In genomic region chr13:9938798-9939485, GRCm38 (mm10) we compare ENCODE assay signal across 11 mouse cellular contexts.
DNase-seq lines count a peak whose midpoint lies in the region; ATAC-seq and TF ChIP-seq lines count a peak whose summit lies in the region.
"Had no signal": no experiment of that assay in that cellular context is flagged by ENCODE, and none has a peak within 500 bp of the region (broad histone marks: within the 10 kb centered on the region; RNA-seq: fewer than 3 reads in every experiment).

No protein-coding gene starts in this region.

- no peak for TF ChIP-seq CTCF in lung, embryonic 14.5 days (IDR thresholded peaks at IDR 0.05; ENCODE audit: low read depth)

- DNase-seq in embryonic facial prominence, embryonic 14.5 days (ENCODE audit: low spot score): peak; percentile 46
- DNase-seq in embryonic facial prominence, embryonic 10.5 days (ENCODE audit: low spot score): no peak
- peak; percentile 53 for DNase-seq in lung, embryonic 14.5 days
- DNase-seq in cerebellum, postnatal 4 days (ENCODE audit: low spot score in 2 of 2): no peak
- no peak for DNase-seq in layer of hippocampus, adult 18-20 months (ENCODE audit: low spot score in 2 of 2)
- no peak for DNase-seq in thymus, postnatal 0 days (ENCODE audit: low spot score)
- DNase-seq: midbrain, embryonic 14.5 days had no signal

- no peaks in the 10 kb centered on the region for H3K36me3 ChIP-seq in embryonic facial prominence, embryonic 14.5 days (ENCODE audit: control insufficient read depth, insufficient read depth, low read length)
- no peaks in the 10 kb centered on the region for H3K36me3 ChIP-seq in embryonic facial prominence, embryonic 10.5 days (replicated peaks)
- H3K36me3 ChIP-seq in megakaryocyte, embryonic 14.5 days (replicated peaks; ENCODE audit: low read length): no peaks in the 10 kb centered on the region
- no peaks in the 10 kb centered on the region for H3K36me3 ChIP-seq in lung, embryonic 14.5 days (ENCODE audit: insufficient read depth)
- H3K36me3 ChIP-seq: forebrain, embryonic 10.5 days; hindbrain, embryonic 13.5 days had no signal

- no peak overlapping the region for H3K4me3 ChIP-seq in embryonic facial prominence, embryonic 14.5 days (ENCODE audit: low read depth, low read length)
- H3K4me3 ChIP-seq in embryonic facial prominence, embryonic 10.5 days: no peak overlapping the region
- H3K4me3 ChIP-seq in megakaryocyte, embryonic 14.5 days (replicated peaks): peak overlapping the region; percentile 38
- H3K4me3 ChIP-seq in lung, embryonic 14.5 days (ENCODE audit: low read depth, low read length): no peak overlapping the region
- H3K4me3 ChIP-seq: forebrain, embryonic 10.5 days; hindbrain, embryonic 13.5 days had no signal

- no peaks in the 10 kb centered on the region for H3K4me1 ChIP-seq in embryonic facial prominence, embryonic 14.5 days (ENCODE audit: control insufficient read depth, insufficient read depth, low read length)
- no peaks in the 10 kb centered on the region for H3K4me1 ChIP-seq in embryonic facial prominence, embryonic 10.5 days
- peaks cover 9% of the 10 kb centered on the region for H3K4me1 ChIP-seq in megakaryocyte, embryonic 14.5 days
- H3K4me1 ChIP-seq in lung, embryonic 14.5 days (ENCODE audit: insufficient read depth): no peaks in the 10 kb centered on the region
- H3K4me1 ChIP-seq: hindbrain, embryonic 13.5 days had no signal

- peak; percentile 33; the same call in 1 of the 2 replicates for ATAC-seq in embryonic facial prominence, embryonic 14.5 days (ENCODE audit: low read depth)
- ATAC-seq in megakaryocyte, adult 5-6 weeks (ENCODE audit: poor library complexity, severe bottlenecking): no peak
- ATAC-seq in lung, embryonic 14.5 days (ENCODE audit: insufficient read depth): peak; percentile 49; the same call in 1 of the 2 replicates

- H3K9ac ChIP-seq in embryonic facial prominence, embryonic 14.5 days (ENCODE audit: low read depth, low read length): no peak overlapping the region
- H3K9ac ChIP-seq in lung, embryonic 14.5 days: no peak overlapping the region
- H3K9ac ChIP-seq: hindbrain, embryonic 13.5 days had no signal

- no peak overlapping the region for H3K27ac ChIP-seq in embryonic facial prominence, embryonic 14.5 days (replicated peaks; ENCODE audit: low read depth, low read length)
- no peak overlapping the region for H3K27ac ChIP-seq in embryonic facial prominence, embryonic 10.5 days (replicated peaks)
- H3K27ac ChIP-seq in lung, embryonic 14.5 days (ENCODE audit: low read depth): 0 out of 2 replicates have a peak overlapping the region, but pooled peaks have one; percentile 8
- H3K27ac ChIP-seq: forebrain, embryonic 10.5 days; hindbrain, embryonic 13.5 days had no signal

- no peaks in the 10 kb centered on the region for H3K9me3 ChIP-seq in embryonic facial prominence, embryonic 14.5 days (ENCODE audit: control insufficient read depth, low read length)
- no peaks in the 10 kb centered on the region for H3K9me3 ChIP-seq in embryonic facial prominence, embryonic 10.5 days
- H3K9me3 ChIP-seq in megakaryocyte, embryonic 14.5 days: no peaks in the 10 kb centered on the region
- H3K9me3 ChIP-seq in lung, embryonic 14.5 days (ENCODE audit: low read depth, low read length): no peaks in the 10 kb centered on the region
- H3K9me3 ChIP-seq: forebrain, embryonic 10.5 days; hindbrain, embryonic 13.5 days had no signal

- H3K4me2 ChIP-seq in embryonic facial prominence, embryonic 14.5 days (ENCODE audit: low read depth, low read length): no peak overlapping the region
- no peak overlapping the region for H3K4me2 ChIP-seq in lung, embryonic 14.5 days
- H3K4me2 ChIP-seq: hindbrain, embryonic 13.5 days had no signal

- 64% methylated on average over 3 of the region's 3 CpGs for WGBS in embryonic facial prominence, embryonic 14.5 days
- WGBS in embryonic facial prominence, embryonic 10.5 days: 74% methylated on average over 3 of the region's 3 CpGs
- WGBS in lung, embryonic 14.5 days: 47% methylated on average over 3 of the region's 3 CpGs

- no peaks in the 10 kb centered on the region for H3K27me3 ChIP-seq in embryonic facial prominence, embryonic 14.5 days (replicated peaks; ENCODE audit: control insufficient read depth, insufficient read depth, low read length)
- H3K27me3 ChIP-seq in embryonic facial prominence, embryonic 10.5 days (replicated peaks; ENCODE audit: low read depth, poor library complexity, severe bottlenecking): no peaks in the 10 kb centered on the region
- no peaks in the 10 kb centered on the region for H3K27me3 ChIP-seq in megakaryocyte, embryonic 14.5 days (replicated peaks)
- H3K27me3 ChIP-seq in lung, embryonic 14.5 days (ENCODE audit: insufficient read depth, low read length): no peaks in the 10 kb centered on the region
- H3K27me3 ChIP-seq: hindbrain, embryonic 13.5 days had no signal

Comparison
In these comparisons a context has a peak if more than half of its experiments do, and no peak if none do; other contexts are left out.
1. DNase-seq: peak in embryonic facial prominence, embryonic 14.5 days (single experiment) and lung, embryonic 14.5 days (single experiment); none in embryonic facial prominence, embryonic 10.5 days (single experiment), cerebellum, postnatal 4 days (0 of 2), layer of hippocampus, adult 18-20 months (0 of 2) and thymus, postnatal 0 days (single experiment).